Mouse (Mus musculus) heart, adult 11 months (tissue): Measurements from ENCODE around the gene Nanos3.

ENCODE experiments used
- DNase-seq: peaks from one replicate; pipeline ENCODE4 v3.0.0; 2022

Nanos3 gene

GRCm38 (mm10) chr8:84183261-84184084 is 1.5 kb downstream of the Nanos3 start:
- peak; percentile 95 for DNase-seq

DNA sequence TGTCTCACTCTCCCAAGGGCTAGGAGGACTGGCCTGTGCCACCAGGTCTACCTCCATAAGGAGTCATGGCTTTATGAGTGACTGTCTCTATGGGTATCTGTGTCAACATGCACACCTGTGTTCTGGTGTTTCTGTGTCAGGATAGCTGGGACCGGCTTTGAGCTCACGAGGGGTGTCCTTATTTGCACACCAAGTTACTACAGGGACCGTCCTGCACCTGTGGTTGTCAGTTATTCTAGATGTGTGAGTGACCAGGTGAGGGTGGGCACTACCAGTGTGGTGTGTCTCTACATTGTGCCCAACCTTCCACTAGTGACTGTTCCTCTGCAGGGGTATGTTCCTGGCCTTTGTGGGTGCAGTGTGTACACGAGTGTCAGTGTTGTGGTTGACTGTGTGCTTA is 2.2 kb downstream of the Nanos3 start:
- no peak for DNase-seq

DNA sequence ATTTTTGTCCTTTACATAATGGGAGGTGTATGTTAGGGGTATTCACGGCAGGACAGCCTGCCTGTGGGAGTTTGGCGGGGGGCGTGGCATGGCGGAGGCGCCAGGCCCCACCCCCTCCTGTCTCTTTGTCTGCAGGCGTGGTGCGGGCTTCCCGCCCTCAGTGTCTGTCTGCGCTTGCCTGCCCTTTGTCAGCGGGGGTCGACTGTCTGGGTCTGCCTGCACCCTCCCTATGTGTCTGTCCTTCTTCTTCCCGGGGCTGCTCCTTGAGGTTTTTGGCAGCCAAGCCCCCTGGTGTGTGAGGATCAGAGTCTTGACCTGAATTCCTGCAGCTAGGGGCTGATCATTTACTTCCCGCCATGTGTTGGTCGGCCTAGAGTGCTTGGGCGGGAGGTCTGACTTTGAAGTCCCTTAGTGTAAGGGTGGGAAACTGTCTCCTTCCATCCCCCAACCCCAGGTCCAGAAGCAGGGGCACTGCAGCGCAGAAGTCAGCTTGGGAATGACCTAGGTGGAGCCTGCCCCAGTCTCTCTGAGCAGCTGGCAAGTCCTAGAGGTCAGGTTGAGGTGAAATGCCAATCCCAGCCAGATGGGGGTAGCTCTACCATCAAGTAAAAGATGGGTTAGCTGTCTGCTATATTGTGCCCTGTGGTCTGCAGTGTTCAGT is 4.4 kb downstream of the Nanos3 start:
- DNase-seq = peak; percentile 94

DNA sequence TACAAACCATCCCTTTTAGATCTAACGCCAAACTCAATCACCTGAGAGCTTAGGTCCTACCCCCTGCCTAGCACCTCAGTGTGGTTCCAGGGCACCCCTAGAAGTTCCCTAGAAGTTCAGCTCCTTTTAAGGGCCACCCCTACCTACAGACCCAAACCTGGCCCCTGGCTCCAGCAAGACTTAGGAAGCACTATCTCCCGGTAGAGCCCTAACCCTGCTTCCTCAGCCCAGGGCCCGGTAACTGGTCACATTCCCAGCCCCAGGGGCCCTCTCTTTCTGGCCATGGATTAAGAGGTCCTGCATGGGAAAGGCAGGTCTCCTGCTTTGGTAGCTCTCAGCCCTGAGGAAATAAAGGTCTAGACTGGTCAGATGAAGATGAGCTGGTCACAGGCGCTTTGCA is 5.1 kb downstream of the Nanos3 start:
- no peak for DNase-seq

DNA sequence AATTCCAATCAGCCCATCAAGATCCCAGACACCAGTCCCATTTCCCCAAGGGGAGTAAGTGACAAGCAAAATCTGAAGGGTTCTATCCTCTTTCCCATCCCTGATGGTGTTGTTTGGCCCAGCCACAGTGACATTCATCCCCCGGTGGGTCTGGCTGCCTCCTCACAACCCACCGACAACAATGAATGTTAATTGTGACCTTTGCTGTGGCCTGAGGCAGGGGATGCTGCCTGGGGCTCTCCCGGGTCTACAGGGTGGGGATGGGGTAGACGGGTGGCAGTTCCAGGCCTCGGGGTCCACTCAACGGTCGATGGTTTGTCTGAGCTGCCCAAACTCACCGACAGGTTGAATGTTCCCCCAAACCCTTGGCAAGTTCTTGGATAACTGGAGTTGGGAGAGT is 6.4 kb downstream of the Nanos3 start:
- DNase-seq = no peak

DNA sequence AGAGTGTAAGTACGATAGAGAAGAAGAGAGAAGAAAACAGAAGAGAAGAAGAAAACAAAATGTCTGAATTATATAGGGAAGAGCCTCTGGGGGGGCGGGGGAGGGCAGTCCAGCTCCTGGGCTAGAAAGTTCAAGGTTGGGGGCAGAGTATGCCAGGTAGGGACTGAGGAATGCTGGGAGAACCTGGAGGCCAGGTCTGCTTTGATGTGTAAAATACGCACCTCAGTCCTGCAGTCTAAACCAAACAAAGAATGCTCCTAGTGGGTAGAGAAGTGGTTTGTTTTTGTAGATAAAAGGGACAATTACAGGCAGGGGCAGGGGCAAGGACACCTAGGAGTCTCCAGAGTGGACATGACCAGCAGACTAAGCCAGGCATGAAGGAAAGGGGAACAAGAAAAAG is 7.6 kb downstream of the Nanos3 start:
- DNase-seq = no peak

DNA sequence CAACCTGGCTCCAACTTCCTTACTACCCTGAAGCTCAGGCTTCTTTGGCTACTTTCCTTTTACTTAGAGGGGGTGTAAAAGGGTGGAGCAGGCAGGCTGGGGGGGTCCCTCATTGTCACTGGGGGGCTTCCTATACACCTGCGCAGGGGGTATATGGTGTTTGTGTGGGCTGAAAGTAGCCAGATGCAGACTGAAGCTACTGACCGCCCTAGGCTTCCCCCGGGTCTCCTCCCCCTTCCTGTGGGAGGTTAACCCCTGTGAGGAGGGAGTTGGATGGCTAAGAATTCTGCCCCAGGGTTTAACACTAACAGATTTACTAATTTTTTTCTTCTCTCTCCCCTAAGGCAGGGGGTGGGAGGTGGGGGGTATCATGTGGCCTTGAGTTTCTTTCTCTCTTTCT is 8.5 kb downstream of the Nanos3 start:
- no peak for DNase-seq

DNA sequence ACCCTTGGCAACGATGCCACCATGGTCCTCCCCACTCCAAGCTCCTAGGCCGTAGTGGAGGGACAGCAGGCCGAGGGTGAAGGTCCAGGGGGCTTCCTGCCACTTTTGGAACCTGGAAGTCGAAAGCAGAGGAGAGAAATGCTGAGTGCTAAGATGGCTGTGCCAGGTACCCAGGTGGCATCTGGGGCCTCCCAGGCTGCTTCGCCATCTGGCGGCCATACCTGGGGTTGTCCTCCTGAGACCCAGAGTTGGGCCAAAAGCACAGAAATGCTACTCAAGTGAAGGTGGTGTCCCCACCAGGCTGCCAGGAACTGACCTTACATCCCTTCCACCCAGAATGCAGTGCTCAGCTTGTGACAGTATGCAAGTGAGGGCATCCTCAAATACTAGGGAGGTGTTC is 11.2 kb downstream of the Nanos3 start:
- DNase-seq = no peak

GRCm38 (mm10) chr8:84170096-84170495 is 14.9 kb downstream of the Nanos3 start:
- no peak for DNase-seq

DNA sequence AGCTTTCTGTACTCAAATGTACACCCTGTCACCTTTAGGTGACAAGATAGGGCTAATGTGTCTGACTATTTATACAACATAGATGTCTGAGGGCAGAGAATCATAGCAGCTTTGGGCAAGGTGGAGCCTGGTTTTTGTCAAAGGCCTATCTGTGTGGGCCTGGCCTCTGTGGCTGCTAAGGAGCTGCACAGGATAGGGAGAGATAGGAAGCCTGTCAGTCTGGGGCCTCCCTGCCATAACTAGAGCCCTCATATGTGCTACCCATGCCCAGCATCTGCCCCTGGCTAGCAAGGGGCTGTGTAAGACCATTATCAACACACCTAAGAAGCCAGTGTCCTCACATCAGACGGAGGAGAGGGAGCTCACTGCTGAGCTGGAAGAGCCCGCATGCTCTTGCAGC is 17.3 kb downstream of the Nanos3 start:
- DNase-seq = no peak

- no peak for DNase-seq
Measured at GRCm38 (mm10) chr8:84157620-84158019, 27.4 kb downstream of the Nanos3 start.

DNA sequence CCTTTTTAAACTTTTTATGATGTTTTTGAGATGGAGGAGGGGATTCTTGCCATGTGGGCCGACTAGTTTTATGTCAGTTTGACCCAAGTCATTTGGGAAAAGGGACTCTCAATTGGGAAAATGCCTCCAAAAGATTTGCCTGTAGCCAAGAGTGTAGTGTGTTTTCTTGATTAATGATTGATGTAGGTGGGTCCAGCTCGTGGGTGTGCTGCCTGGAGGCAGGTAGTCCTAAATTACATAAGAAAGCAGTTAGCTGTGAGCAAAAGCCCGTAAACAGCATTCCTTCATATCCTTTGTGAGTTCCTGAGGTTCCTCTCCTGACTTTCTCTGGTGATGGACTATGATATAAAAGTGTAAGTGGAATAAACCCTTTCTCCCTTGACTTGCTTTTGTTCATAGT is 35.8 kb downstream of the Nanos3 start:
- DNase-seq = no peak

GRCm38 (mm10) chr8:84148531-84148850 is 36.5 kb downstream of the Nanos3 start:
- DNase-seq = no peak

DNA sequence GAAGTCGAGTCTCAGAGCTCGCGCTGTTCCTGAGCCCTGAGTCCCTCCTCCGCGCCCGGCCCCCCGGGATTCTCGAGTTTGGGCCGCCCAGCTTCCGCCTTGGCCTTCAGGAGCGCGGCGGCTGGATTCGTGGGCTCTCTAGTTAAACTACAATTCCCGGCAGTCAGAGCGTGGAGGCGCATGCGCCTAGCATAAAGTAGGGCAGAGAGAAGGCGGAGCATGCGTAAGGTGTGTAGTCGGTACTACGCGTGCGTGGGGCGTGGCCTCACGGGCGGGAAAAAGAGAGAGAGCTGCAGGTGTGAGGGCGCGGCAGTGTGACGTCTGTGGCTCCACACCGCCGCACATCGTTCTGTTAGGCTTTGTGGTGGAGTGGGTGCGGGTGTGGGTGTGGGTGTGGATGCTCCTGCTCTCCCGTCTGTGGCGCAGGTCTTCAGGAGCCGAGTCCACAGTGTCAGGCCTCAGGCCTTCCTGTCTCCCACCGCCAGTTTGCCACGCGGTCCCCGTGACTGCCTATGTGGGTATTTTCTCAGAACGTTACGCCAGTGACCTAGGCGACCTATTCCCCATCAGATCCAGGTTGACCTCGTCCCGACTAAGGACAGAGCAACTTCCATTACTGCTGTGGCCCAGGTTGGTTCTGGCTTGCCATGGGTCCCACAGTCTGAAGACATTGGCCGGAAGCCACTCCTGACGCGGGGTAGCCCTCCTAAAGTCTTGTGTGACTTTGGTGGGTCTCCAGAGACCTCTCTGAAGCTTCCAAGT is 37.1 kb downstream of the Nanos3 start, which contains the start of the genes Cc2d1a and 4930432K21Rik:
TSS of gene Cc2d1a (minus strand) at position 168 of the 762 bp plus-strand sequence.
TSS of gene 4930432K21Rik (plus strand) at position 257 of the 762 bp plus-strand sequence.
- peak; percentile 99 for DNase-seq

GRCm38 (mm10) chr8:84147324-84147766 is 37.7 kb downstream of the Nanos3 start:
- no peak for DNase-seq

- DNase-seq = no peak
Measured at GRCm38 (mm10) chr8:84144636-84145245, 40.3 kb downstream of the Nanos3 start.

GRCm38 (mm10) chr8:84140838-84141237 is 44.2 kb downstream of the Nanos3 start:
- no peak for DNase-seq

- no peak for DNase-seq
Measured at GRCm38 (mm10) chr8:84137848-84138247, 47.2 kb downstream of the Nanos3 start.

DNA sequence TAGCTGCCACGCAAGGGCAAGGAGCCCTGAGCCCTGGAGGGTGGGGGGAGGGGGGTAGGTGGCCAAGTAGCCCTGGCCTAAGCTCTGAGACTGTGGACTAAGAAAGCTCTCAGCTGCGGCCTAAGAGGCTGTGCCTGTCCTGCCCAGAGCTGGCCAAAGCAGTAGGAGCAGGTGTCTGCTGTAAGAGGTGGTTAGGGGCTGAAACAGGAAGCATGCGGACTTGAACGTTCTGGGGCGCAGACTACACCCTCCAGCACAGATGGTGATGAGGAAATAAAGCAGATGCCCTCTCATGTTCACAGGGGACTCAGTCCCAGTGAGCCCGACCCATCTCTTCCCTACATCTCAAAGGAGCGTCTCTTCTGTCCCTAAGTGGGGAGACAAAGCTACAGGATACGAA is 52.8 kb downstream of the Nanos3 start:
- no peak for DNase-seq

GRCm38 (mm10) chr8:84130806-84131205 is 54.2 kb downstream of the Nanos3 start:
- DNase-seq = peak; percentile 92

DNA sequence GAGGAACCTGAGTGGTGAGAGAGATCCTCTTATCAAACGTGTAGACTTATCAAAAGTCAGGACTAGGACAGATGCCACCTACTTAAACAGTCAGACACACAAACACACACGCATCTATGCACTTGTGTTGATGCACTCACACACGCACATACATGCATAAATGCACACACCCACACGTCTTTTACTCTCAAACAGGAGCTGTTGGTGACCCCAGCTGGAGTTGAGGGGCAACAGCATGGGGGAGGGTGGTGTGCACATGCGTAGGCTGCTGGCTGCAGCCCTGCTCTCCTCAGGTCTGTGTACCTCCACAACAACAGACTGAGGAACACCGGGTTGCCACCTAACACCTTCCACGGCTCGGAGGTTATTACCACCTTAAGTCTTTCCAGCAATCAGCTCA is 56.7 kb downstream of the Nanos3 start:
- DNase-seq = no peak

DNA sequence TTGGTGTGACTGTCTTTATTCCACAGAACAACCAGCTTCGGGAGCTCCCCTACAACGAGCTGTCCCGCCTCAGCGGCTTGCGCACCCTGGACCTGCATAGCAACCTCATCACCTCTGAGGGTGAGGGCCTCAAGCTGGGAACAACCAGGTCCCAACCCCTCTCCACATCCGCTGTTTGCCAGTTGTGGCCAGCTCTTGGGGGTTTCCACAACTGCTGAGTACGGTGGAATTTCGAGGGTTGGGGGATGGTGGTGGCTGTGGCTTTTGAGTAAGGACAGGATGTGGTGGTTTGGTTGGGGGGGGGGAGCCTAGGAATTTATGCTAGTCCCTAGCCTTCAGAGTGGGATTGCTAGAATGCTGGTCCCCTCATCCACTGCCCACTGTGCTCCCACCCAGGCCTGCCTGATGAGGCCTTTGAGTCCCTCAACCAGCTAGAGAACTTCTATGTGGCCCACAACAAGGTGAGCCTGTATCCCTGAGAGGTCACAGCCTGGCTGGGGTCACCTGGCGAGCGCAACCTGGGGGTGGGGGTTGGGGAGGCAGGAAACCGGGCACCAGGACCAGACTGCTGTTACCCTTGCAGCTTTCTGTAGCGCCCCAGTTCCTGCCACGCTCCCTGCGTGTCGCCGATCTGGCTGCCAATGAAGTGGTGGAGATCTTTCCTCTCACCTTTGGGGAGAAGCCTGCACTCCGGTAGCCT is 57.7 kb downstream of the Nanos3 start:
- DNase-seq = peak; percentile 91

DNA sequence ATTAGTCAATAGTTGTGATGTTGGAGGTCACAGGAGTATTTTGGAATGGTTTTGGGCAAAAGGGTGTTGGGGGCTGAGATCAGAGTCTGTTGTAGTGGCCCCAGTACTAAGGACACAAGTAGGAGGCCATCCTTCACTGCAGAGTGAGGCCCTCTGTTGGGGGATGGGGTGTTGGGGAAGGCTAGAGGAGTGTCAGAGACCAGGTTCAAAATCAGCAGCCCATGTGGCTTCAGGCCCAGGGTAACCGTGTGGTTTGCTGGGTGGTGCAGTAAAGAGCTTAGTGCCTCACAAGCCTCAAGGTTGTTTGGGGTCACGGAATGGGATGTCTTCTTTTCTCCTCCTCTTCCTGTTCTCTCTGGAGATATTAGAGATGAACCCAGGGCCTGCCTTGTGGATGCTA is 58.3 kb downstream of the Nanos3 start:
- DNase-seq = peak; percentile 83
